Mouse (Mus musculus) cerebellum, postnatal 36 days (tissue): Measurements from ENCODE around the gene Tmem236.
A peak's percentile ranks its signal among the peaks of the same experiment; 100 is the strongest.

Experiments
- DNase-seq, 2 experiments: peaks; one replicate each; pipeline ENCODE4 v3.0.0; 2021 to 2022; ENCODE audit warnings: mixed read lengths in 2 of 2

The Tmem236 gene

GRCm38 (mm10) chr2:14174334-14174733 is at the start of gene Tmem236:
TSS of gene Tmem236 (plus strand) at chr2:14174523.
- DNase-seq: no peak

GRCm38 (mm10) chr2:14126387-14126786 is 47.9 kb upstream of the Tmem236 start:
- DNase-seq: no peak

GRCm38 (mm10) chr2:14127629-14128028 is 46.7 kb upstream of the Tmem236 start:
- no peak for DNase-seq

GRCm38 (mm10) chr2:14130641-14131339 is 43.5 kb upstream of the Tmem236 start:
- DNase-seq: no peak

GRCm38 (mm10) chr2:14132468-14133326 is 41.6 kb upstream of the Tmem236 start:
- DNase-seq: no peak

- no peak for DNase-seq
Measured at GRCm38 (mm10) chr2:14136906-14137305, 37.4 kb upstream of the Tmem236 start.

GRCm38 (mm10) chr2:14139590-14139989 is 34.7 kb upstream of the Tmem236 start:
- no peak for DNase-seq

- DNase-seq: no peak
Measured at GRCm38 (mm10) chr2:14140044-14140443, 34.3 kb upstream of the Tmem236 start.

- no peak for DNase-seq
Measured at GRCm38 (mm10) chr2:14145311-14145710, 29.0 kb upstream of the Tmem236 start.

- DNase-seq: no peak
Measured at GRCm38 (mm10) chr2:14146913-14147312, 27.4 kb upstream of the Tmem236 start.

- DNase-seq: no peak
Measured at GRCm38 (mm10) chr2:14150829-14151228, 23.5 kb upstream of the Tmem236 start.

- DNase-seq: peak; percentile 47
Measured at GRCm38 (mm10) chr2:14151854-14152253, 22.5 kb upstream of the Tmem236 start.

GRCm38 (mm10) chr2:14159047-14159446 is 15.3 kb upstream of the Tmem236 start:
- DNase-seq: no peak

- no peak for DNase-seq
Measured at GRCm38 (mm10) chr2:14159756-14160155, 14.6 kb upstream of the Tmem236 start.

GRCm38 (mm10) chr2:14164459-14165030 is 9.8 kb upstream of the Tmem236 start:
- no peak for DNase-seq

GRCm38 (mm10) chr2:14165066-14165465 is 9.3 kb upstream of the Tmem236 start:
- DNase-seq: no peak

GRCm38 (mm10) chr2:14165618-14166344 is 8.5 kb upstream of the Tmem236 start:
- DNase-seq: no peak

GRCm38 (mm10) chr2:14167721-14168120 is 6.6 kb upstream of the Tmem236 start:
- DNase-seq: no peak

GRCm38 (mm10) chr2:14176460-14177193 is 2.3 kb downstream of the Tmem236 start:
- no peak for DNase-seq

GRCm38 (mm10) chr2:14184375-14184774 is 10.1 kb downstream of the Tmem236 start:
- DNase-seq: no peak

- no peak for DNase-seq
Measured at GRCm38 (mm10) chr2:14190684-14191083, 16.4 kb downstream of the Tmem236 start.

GRCm38 (mm10) chr2:14191601-14192000 is 17.3 kb downstream of the Tmem236 start:
- DNase-seq: no peak
